Comparison of ENCODE assay signal across 9 mouse cellular contexts in the genomic region with DNA sequence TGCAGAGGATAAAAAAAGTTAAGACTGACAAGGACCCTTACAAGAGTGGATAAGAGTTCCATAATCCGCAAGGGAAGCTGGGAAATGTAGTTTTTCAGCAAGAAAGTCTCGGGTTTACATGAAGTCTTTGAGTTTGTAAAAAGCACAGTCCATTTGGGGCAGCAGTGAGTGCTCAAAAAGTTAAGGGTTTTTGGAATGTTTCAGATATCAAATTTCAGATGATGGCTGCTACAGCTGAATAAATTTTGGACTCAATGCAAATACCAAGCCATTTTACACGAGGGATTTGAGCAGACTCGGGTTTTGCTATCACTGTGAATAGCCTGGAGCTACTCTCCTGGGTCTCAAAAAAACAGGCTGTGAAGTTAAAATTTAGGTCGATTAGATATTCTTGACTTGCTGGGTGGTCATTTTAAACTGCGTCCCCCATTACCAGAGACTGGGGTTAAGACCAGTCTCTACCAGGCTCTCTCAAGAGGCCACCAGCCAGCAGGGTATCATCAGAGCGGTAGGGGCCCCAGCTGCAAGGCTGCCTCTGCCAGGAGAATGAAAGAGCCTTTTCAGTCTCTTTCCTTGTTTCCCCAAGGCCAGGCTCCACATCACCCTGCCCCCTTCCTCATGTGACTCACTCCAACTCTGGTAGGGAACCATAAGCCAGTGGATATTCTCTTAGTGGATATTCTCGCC. TPM values are rescaled to one million over a fixed set of nuclear protein-coding genes. Genes with fewer than 3 reads are reported as not detected.
A peak's percentile ranks its signal among the peaks of the same experiment; 100 is the strongest.
DNase-seq lines count a peak whose midpoint lies in the region; ATAC-seq and TF ChIP-seq lines count a peak whose summit lies in the region.
"Had no signal": no experiment of that assay in that cellular context is flagged by ENCODE, and none has a peak within 500 bp of the region (broad histone marks: within the 10 kb centered on the region; RNA-seq: fewer than 3 reads in every experiment).

No protein-coding gene starts in this region.

- TF ChIP-seq POLR2A in lung, adult 2 months (IDR thresholded peaks at IDR 0.05; ENCODE audit: borderline replicate concordance, extremely low read depth, low read depth, low read length) = no peak
- TF ChIP-seq POLR2A in cortical plate, adult 2 months (IDR thresholded peaks at IDR 0.05; ENCODE audit: extremely low read depth, insufficient read depth, low read length) = no peak

- no peaks in the 10 kb centered on the region for H3K36me3 ChIP-seq in lung, embryonic 14.5 days (ENCODE audit: insufficient read depth)
- H3K36me3 ChIP-seq in heart, embryonic 10.5 days = no peaks in the 10 kb centered on the region

- H3K4me3 ChIP-seq in lung, embryonic 14.5 days (ENCODE audit: low read depth, low read length) = no peak overlapping the region
- H3K4me3 ChIP-seq in lung, adult 2 months (replicated peaks; ENCODE audit: extremely low read depth, low read depth, low read length) = no peak overlapping the region
- H3K4me3 ChIP-seq in cortical plate, adult 2 months (ENCODE audit: insufficient read depth, low read length) = no peak overlapping the region
- no peak overlapping the region for H3K4me3 ChIP-seq in heart, embryonic 10.5 days

- TF ChIP-seq CTCF in lung, embryonic 14.5 days (IDR thresholded peaks at IDR 0.05; ENCODE audit: low read depth) = no peak
- no peak for TF ChIP-seq CTCF in lung, adult 2 months (IDR thresholded peaks at IDR 0.05; ENCODE audit: insufficient read depth, low read length)
- TF ChIP-seq CTCF in cortical plate, adult 2 months (IDR thresholded peaks at IDR 0.05; ENCODE audit: extremely low read depth, insufficient read depth, low read length) = no peak

- H3K4me2 ChIP-seq in lung, embryonic 14.5 days = peak overlapping the region; percentile 3; the same call in 1 of the 2 replicates

- no peaks in the 10 kb centered on the region for H3K27me3 ChIP-seq in lung, embryonic 14.5 days (ENCODE audit: insufficient read depth, low read length)
- no peaks in the 10 kb centered on the region for H3K27me3 ChIP-seq in heart, embryonic 10.5 days (ENCODE audit: insufficient read depth, poor library complexity, severe bottlenecking)

- peak overlapping the region; percentile 80 for H3K27ac ChIP-seq in lung, embryonic 14.5 days (ENCODE audit: low read depth)
- peak overlapping the region; percentile 93 for H3K27ac ChIP-seq in cortical plate, adult 2 months (ENCODE audit: insufficient read depth, low read length)
- peak overlapping the region; percentile 42; the same call in 1 of the 2 replicates for H3K27ac ChIP-seq in heart, embryonic 10.5 days

- no peaks in the 10 kb centered on the region for H3K4me1 ChIP-seq in lung, embryonic 14.5 days (ENCODE audit: insufficient read depth)
- H3K4me1 ChIP-seq in lung, adult 2 months (ENCODE audit: control insufficient read depth, insufficient read depth, low read length) = no peaks in the 10 kb centered on the region
- peaks cover 4% of the 10 kb centered on the region; the same call in 1 of the 2 replicates for H3K4me1 ChIP-seq in cortical plate, adult 2 months (ENCODE audit: control insufficient read depth, insufficient read depth, low read length)
- peaks cover 5% of the 10 kb centered on the region for H3K4me1 ChIP-seq in heart, embryonic 10.5 days

- no peaks in the 10 kb centered on the region for H3K9me3 ChIP-seq in lung, embryonic 14.5 days (ENCODE audit: low read depth, low read length)
- H3K9me3 ChIP-seq in heart, embryonic 10.5 days = no peaks in the 10 kb centered on the region

- H3K9ac ChIP-seq in lung, embryonic 14.5 days = no peak overlapping the region

- ATAC-seq in lung, embryonic 14.5 days (ENCODE audit: insufficient read depth) = peak; percentile 82

- peak; percentile 83 for DNase-seq in lung, embryonic 14.5 days
- no peak for DNase-seq in lung, adult 2 months
- no peak for DNase-seq in heart, embryonic 10.5 days (ENCODE audit: low spot score)
- DNase-seq in left cerebral cortex, adult 18-20 months (ENCODE audit: low spot score in 2 of 2) = peak; percentile 23 to 25
- DNase-seq in retina, embryonic 14.5 days (ENCODE audit: low spot score) = peak; percentile 49
- no peak for DNase-seq in thymus, postnatal 36 days
- DNase-seq in thymus, postnatal 4 days = no peak

- 29% methylated on average over 8 of the region's 8 CpGs for WGBS in lung, embryonic 14.5 days
- WGBS in lung, adult 2 months = 40% methylated on average over 8 of the region's 8 CpGs
- WGBS in heart, embryonic 10.5 days = 48% methylated on average over 8 of the region's 8 CpGs

RNA-seq across cellular contexts. Expression of gene Spg20, which starts 15.8 kb away (rescaled TPM):
- polyA plus RNA-seq in lung, embryonic 14.5 days (2014; fragmentation: Nextera tagmentation; extraction: Ambion mirVana) = 45.9 and 46.9 TPM in 2 replicates
- 13.2 and 15.4 TPM in 2 replicates for polyA plus RNA-seq in lung, adult 2 months (2012; rRNA removed)
- 19.5 and 20.2 TPM in 2 replicates for polyA plus RNA-seq in cortical plate, adult 2 months (2012; rRNA removed)
- 54.8 and 54.9 TPM in 2 replicates for polyA plus RNA-seq in heart, embryonic 10.5 days (2016; fragmentation: Nextera tagmentation; extraction: Ambion mirVana)
- total RNA-seq in left cerebral cortex, adult 18-20 months (2021) = 10 to 100 TPM; 33.7 to 36.3 TPM

RNA-seq across cellular contexts. Expression of gene Ccna1, which starts 40.8 kb away (rescaled TPM):
- 1.4 and 1.5 TPM in 2 replicates for polyA plus RNA-seq in lung, embryonic 14.5 days (2014; fragmentation: Nextera tagmentation; extraction: Ambion mirVana)
- 1.0 and 1.3 TPM in 2 replicates for polyA plus RNA-seq in lung, adult 2 months (2012; rRNA removed)
- polyA plus RNA-seq in cortical plate, adult 2 months (2012; rRNA removed) = 1.8 and 2.8 TPM in 2 replicates
- 0.65 and 1.2 TPM in 2 replicates for polyA plus RNA-seq in heart, embryonic 10.5 days (2016; fragmentation: Nextera tagmentation; extraction: Ambion mirVana)
- total RNA-seq in left cerebral cortex, adult 18-20 months (2021) = 1 to 10 TPM; 1.7 to 2.2 TPM
- total RNA-seq: liver, adult 2 months had no signal
- polyA plus RNA-seq: liver, adult 2 months had no signal

RNA-seq across cellular contexts. Expression of gene Ccdc169, which starts 41.0 kb away (rescaled TPM):
- 0.07 TPM in 1 of 2 replicates, not detected in the other for polyA plus RNA-seq in lung, embryonic 14.5 days (2014; fragmentation: Nextera tagmentation; extraction: Ambion mirVana)
- not detected in 2 replicates for polyA plus RNA-seq in lung, adult 2 months (2012; rRNA removed)
- polyA plus RNA-seq in cortical plate, adult 2 months (2012; rRNA removed) = 0.19 and 0.21 TPM in 2 replicates
- 0.14 TPM in 1 of 2 replicates, not detected in the other for polyA plus RNA-seq in heart, embryonic 10.5 days (2016; fragmentation: Nextera tagmentation; extraction: Ambion mirVana)
- total RNA-seq in left cerebral cortex, adult 18-20 months (2021) = under 1 TPM in 1 of 2 experiments, not detected in 1; 0.12 TPM
- polyA plus RNA-seq: liver, adult 2 months had no signal

Comparison
In these comparisons a context has a peak if more than half of its experiments do, and no peak if none do; other contexts are left out.
1. DNase-seq: peak in lung, embryonic 14.5 days (single experiment), left cerebral cortex, adult 18-20 months (2 of 2) and retina, embryonic 14.5 days (single experiment); none in lung, adult 2 months (single experiment), heart, embryonic 10.5 days (single experiment), thymus, postnatal 36 days (0 of 2) and thymus, postnatal 4 days (single experiment).
2. H3K27ac ChIP-seq: peak in every context shown above with its lines; median percentile 93 in cortical plate, adult 2 months; 80 in lung, embryonic 14.5 days; 42 in heart, embryonic 10.5 days.